Mouse (Mus musculus) forebrain, embryonic 14.5 days (tissue): ENCODE data around the gene Bbs9. TPM values are rescaled to one million over a fixed set of nuclear protein-coding genes. Genes with fewer than 3 reads are reported as not detected.

Experiments
- ATAC-seq: fragments of 200-750 bp; cut with Nextera tagmentation; 2 replicates; pipeline ENCODE4 v1.8.0; 2017; ENCODE audit warnings: mild to moderate bottlenecking, moderate library complexity
- DNase-seq: peaks from one replicate; pipeline ENCODE4 v3.0.0-alpha.2; 2015; ENCODE audit warnings: low spot score
- H3K27ac ChIP-seq: fragments of 300-500 bp; sonication (generic); 2 replicates; pipeline ENCODE4 v1.5.1; 2014; ENCODE audit warnings: low read depth, mild to moderate bottlenecking, control low read depth, low read length, moderate library complexity
- H3K27me3 ChIP-seq: fragments of 300-500 bp; sonication (generic); replicated peaks from 2 replicates; pipeline ENCODE4 v1.6.1; 2014; ENCODE audit warnings: low read length, control low read depth, mixed read lengths; ENCODE audit not compliant: control insufficient read depth, insufficient read depth
- H3K36me3 ChIP-seq: fragments of 300-500 bp; sonication (generic); 2 replicates; pipeline ENCODE4 v1.6.1; 2014; ENCODE audit warnings: low read length, control low read depth; ENCODE audit not compliant: control insufficient read depth, insufficient read depth
- H3K4me1 ChIP-seq: fragments of 300-500 bp; sonication (generic); 2 replicates; pipeline ENCODE4 v1.6.1; 2014; ENCODE audit warnings: antibody characterized with exemption, low read length, control low read depth; ENCODE audit not compliant: control insufficient read depth, insufficient read depth
- H3K4me2 ChIP-seq: fragments of 300-500 bp; sonication (generic); 2 replicates; pipeline ENCODE4 v1.6.1; 2014; ENCODE audit warnings: mild to moderate bottlenecking, control low read depth, low read length
- H3K4me3 ChIP-seq: fragments of 300-500 bp; sonication (generic); 2 replicates; pipeline ENCODE4 v1.5.1; 2014; ENCODE audit warnings: low read depth, low read length, control low read depth
- H3K9ac ChIP-seq: fragments of 300-500 bp; sonication (generic); 2 replicates; pipeline ENCODE4 v1.6.1; 2014; ENCODE audit warnings: mild to moderate bottlenecking, low read length, control low read depth, moderate library complexity
- H3K9me3 ChIP-seq: fragments of 300-500 bp; sonication (generic); replicated peaks from 2 replicates; pipeline ENCODE4 v1.6.1; 2016; ENCODE audit warnings: low read length, control low read depth, mixed read lengths; ENCODE audit not compliant: control insufficient read depth
- WGBS: fragments of 180-500 bp; shearing (Covaris S2); extraction: QIAGEN DNeasy Blood & Tissue Kit; methylation state at CpG from one replicate; pipeline ENCODE4 v1.1.7; 2014; 5-methylcytosine and 5-hydroxymethylcytosine counted together
- polyA plus RNA-seq: library from polyadenylated mRNA; unstranded; fragments of >200 nt; fragmentation: Nextera tagmentation; extraction: Ambion mirVana; gene quantifications from 2 replicates; pipeline ENCODE4 v1.2.1, GENCODE M21; 2014

Gene Bbs9
- polyA plus RNA-seq, 1 experiment from 2014 or later, result 18.1 TPM

DNA sequence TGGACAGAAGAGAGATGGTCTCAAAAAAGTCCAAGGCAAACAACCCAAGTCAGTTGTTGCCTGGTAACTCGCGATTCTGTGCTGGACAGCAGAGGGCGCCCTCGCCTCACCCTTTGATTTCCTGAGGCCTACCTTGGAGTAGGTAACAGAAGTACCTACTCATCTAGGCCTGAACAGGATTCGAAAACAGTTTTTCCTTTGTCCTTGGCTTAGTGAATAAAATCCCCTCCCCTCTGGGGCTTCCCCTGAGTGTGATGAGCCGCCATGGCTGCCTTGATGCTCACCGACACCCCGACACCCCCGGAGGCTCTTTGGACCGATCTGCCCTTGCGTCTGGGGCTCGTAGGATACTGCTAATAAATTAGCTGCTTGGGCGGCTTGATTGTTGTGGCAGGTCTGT is 82.0 kb downstream of the Bbs9 start:
- no peaks in the 10 kb centered on the region for H3K9me3 ChIP-seq
- ATAC-seq (peak; percentile 46), DNase-seq (peak; percentile 55)
- no peaks in the 10 kb centered on the region for H3K36me3 ChIP-seq
- no peak overlapping the region for H3K9ac ChIP-seq
- 41% methylated on average over 13 of the region's 13 CpGs for WGBS
- no peak overlapping the region for H3K4me3 ChIP-seq
- H3K27me3 ChIP-seq, result no peaks in the 10 kb centered on the region
- H3K4me2 ChIP-seq, result no peak overlapping the region
- no peaks in the 10 kb centered on the region for H3K4me1 ChIP-seq
- H3K27ac ChIP-seq, result no peak overlapping the region

DNA sequence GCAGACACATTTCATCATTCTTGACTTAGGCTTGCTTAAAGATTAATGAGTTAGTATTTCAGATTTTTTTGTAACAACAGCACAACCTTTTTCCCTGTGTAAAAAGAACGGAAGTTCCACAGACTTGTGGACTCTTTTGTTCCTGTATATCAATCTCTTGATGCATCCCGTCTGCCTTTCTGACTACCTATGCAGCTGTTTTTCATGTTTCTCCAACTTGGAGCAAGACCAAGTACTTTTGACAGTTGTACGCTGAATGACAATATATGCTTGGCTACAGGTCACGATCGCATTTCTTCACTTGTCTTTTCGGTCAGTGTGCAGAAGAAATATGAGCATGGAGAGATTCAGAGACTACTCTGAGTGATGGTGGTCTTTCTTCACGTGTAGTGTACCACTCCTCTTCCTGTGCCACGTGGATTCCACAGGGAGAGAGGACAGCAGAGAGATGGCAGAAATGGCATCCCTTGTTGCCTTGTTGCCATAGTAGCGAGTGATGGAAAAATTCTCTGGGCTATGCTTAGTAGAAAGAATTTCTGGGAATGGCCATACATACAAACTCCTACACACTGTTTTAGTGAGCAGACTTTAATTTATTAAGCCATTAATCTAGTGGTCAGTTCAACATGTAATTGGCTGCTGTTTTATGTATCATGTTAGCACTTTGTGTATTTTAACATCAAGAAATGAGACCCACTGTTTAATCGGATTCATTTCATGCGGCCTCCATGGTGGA is 88.3 kb downstream of the Bbs9 start:
- Histone ChIP-seq H3K9ac (no peak overlapping the region), H3K36me3 (no peaks in the 10 kb centered on the region), H3K4me3 (no peak overlapping the region), H3K27me3 (no peaks in the 10 kb centered on the region), H3K4me2 (no peak overlapping the region), H3K27ac (no peak overlapping the region), H3K4me1 (no peaks in the 10 kb centered on the region), H3K9me3 (no peaks in the 10 kb centered on the region)
- ATAC-seq (no peak), DNase-seq (no peak)
- WGBS, result 91% methylated on average over 11 of the region's 11 CpGs

DNA sequence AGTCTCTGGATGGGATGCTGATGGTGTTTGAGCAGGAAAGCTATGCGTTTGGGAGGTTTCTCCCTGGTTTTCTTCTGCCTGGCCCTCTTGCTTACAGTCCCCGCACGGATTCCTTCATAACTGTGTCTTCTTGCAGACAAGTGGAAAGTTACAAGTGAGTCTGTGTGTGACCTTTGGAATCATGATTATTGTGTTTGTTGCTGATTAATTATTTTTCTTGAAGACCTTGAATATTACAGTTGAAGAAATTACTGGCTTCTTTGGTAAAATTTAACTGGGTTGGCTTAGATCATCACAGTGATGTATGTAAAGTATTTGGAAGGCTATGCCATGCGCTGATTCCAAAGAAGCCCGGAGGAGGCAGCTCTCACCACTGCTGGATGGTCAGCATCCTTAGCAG is 92.2 kb downstream of the Bbs9 start:
- DNase-seq (no peak), ATAC-seq (no peak)
- 95% methylated on average over 5 of the region's 5 CpGs for WGBS

DNA sequence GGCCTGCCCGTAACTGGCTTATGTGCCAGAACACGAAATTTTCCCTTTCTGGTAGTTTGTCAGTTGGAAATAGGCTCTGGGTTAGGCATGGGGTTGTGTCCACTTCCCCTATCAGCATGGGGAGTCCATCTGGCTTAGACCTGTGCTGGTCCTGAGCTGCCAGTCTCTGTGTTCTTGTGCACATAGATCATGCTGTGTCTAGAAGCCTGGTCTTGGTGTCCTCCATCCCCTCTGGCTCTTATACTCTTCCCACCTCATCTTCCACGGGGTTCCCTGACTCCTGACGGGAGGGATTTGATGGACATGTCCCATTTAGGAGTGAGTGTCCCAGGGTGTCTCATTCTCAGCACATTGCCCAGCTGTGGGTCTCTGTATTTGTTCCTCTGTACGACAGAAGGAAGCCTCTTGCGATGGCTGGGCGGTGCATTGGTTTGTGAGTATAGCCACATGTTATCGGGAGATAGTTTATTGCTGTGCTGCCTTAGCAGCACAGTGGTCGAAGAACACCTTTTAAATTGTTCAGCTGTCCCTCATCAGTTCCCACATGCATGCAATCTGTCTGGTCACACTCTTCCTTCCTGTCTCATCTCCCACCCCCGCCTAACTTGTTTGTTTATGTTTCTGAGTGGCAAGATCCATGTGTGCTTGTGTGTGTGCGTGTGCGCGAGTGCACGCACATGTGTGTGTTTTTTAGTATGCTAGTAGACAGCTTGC is 101.1 kb downstream of the Bbs9 start:
- Histone ChIP-seq H3K4me2 (no peak overlapping the region), H3K27me3 (no peaks in the 10 kb centered on the region), H3K4me3 (no peak overlapping the region), H3K9ac (no peak overlapping the region), H3K36me3 (no peaks in the 10 kb centered on the region), H3K27ac (no peak overlapping the region), H3K9me3 (no peaks in the 10 kb centered on the region), H3K4me1 (no peaks in the 10 kb centered on the region)
- DNase-seq (no peak), ATAC-seq (no peak)
- WGBS, result 91% methylated on average over 14 of the region's 14 CpGs

More for the DNA sequence above, 92.2 kb downstream of the Bbs9 start:
- Histone ChIP-seq H3K4me2 (no peak overlapping the region), H3K4me1 (no peaks in the 10 kb centered on the region), H3K27me3 (no peaks in the 10 kb centered on the region), H3K9ac (no peak overlapping the region), H3K9me3 (no peaks in the 10 kb centered on the region), H3K27ac (no peak overlapping the region), H3K4me3 (no peak overlapping the region), H3K36me3 (no peaks in the 10 kb centered on the region)

DNA sequence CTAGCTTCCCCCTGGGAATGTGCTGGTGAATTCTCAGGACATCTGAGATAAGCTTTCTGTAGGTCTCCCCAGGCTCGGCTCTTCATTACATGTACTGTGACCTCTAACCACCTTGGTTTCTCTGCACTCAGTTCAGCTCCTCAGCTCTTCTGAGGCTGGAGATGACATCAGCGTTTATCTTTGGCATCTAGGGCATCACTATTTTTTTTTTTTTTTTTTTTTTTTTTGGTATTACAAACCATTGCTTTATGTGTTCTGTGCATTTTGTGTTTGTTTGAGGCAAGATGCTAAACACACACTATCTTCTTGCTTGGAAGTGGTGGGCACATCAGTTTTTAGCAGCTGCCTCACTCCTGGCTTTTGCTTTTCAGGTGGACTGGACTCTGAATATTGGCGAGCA is 102.8 kb downstream of the Bbs9 start:
- no peak overlapping the region for H3K4me2 ChIP-seq
- H3K4me1 ChIP-seq, result no peaks in the 10 kb centered on the region
- H3K27me3 ChIP-seq, result no peaks in the 10 kb centered on the region
- no peaks in the 10 kb centered on the region for H3K9me3 ChIP-seq
- no peak overlapping the region for H3K9ac ChIP-seq
- H3K27ac ChIP-seq, result no peak overlapping the region
- no peak overlapping the region for H3K4me3 ChIP-seq
- 89% methylated on average over 3 of the region's 3 CpGs for WGBS
- H3K36me3 ChIP-seq, result no peaks in the 10 kb centered on the region
- DNase-seq, result no peak
- ATAC-seq, result no peak

GRCm38 (mm10) chr9:22584221-22584620 is 108.7 kb downstream of the Bbs9 start:
- no peak overlapping the region for H3K9ac ChIP-seq
- no peak overlapping the region for H3K4me3 ChIP-seq
- ATAC-seq, result no peak
- no peaks in the 10 kb centered on the region for H3K9me3 ChIP-seq
- H3K4me1 ChIP-seq, result no peaks in the 10 kb centered on the region
- DNase-seq, result no peak
- no peaks in the 10 kb centered on the region for H3K36me3 ChIP-seq
- 82% methylated on average over 3 of the region's 3 CpGs for WGBS
- no peak overlapping the region for H3K4me2 ChIP-seq
- H3K27ac ChIP-seq, result no peak overlapping the region
- no peaks in the 10 kb centered on the region for H3K27me3 ChIP-seq

GRCm38 (mm10) chr9:22593032-22593431 is 117.5 kb downstream of the Bbs9 start:
- H3K36me3 ChIP-seq, result no peaks in the 10 kb centered on the region
- no peak overlapping the region for H3K27ac ChIP-seq
- H3K9ac ChIP-seq, result no peak overlapping the region
- H3K9me3 ChIP-seq, result no peaks in the 10 kb centered on the region
- no peak for DNase-seq
- H3K4me2 ChIP-seq, result no peak overlapping the region
- no peak overlapping the region for H3K4me3 ChIP-seq
- no peaks in the 10 kb centered on the region for H3K27me3 ChIP-seq
- no peaks in the 10 kb centered on the region for H3K4me1 ChIP-seq
- ATAC-seq, result no peak
- WGBS, result 92% methylated on average over 5 of the region's 5 CpGs

- Histone ChIP-seq H3K27me3 (no peaks in the 10 kb centered on the region), H3K27ac (no peak overlapping the region), H3K4me1 (no peaks in the 10 kb centered on the region), H3K9ac (no peak overlapping the region), H3K4me2 (no peak overlapping the region), H3K4me3 (no peak overlapping the region), H3K36me3 (no peaks in the 10 kb centered on the region), H3K9me3 (no peaks in the 10 kb centered on the region)
- ATAC-seq (no peak), DNase-seq (no peak)
- WGBS, result 64% methylated on average over 2 of the region's 2 CpGs
These were observed 121.1 kb downstream of the Bbs9 start for GRCm38 (mm10) chr9:22596650-22597049.

- ATAC-seq, result peak; percentile 76
- no peaks in the 10 kb centered on the region for H3K4me1 ChIP-seq
- no peak overlapping the region for H3K9ac ChIP-seq
- 48% methylated on average over 6 of the region's 6 CpGs for WGBS
- H3K36me3 ChIP-seq, result no peaks in the 10 kb centered on the region
- peak; percentile 69 for DNase-seq
- no peak overlapping the region for H3K4me2 ChIP-seq
- no peaks in the 10 kb centered on the region for H3K27me3 ChIP-seq
- H3K27ac ChIP-seq, result no peak overlapping the region
- H3K4me3 ChIP-seq, result no peak overlapping the region
- no peaks in the 10 kb centered on the region for H3K9me3 ChIP-seq
These were observed 137.8 kb downstream of the Bbs9 start for GRCm38 (mm10) chr9:22613271-22613824.
